In genomic region chr11:33148338-33149087, GRCm38 (mm10) we compare ENCODE assay signal across 8 mouse cellular contexts. TPM values are rescaled to one million over a fixed set of nuclear protein-coding genes. Genes with fewer than 3 reads are reported as not detected.
DNase-seq lines count a peak whose midpoint lies in the region; ATAC-seq lines count a peak whose summit lies in the region.

No protein-coding gene starts in this region.

- peaks cover 51% of the 10 kb centered on the region for H3K4me1 ChIP-seq in hindbrain, embryonic 10.5 days (replicated peaks)
- H3K4me1 ChIP-seq in lung, embryonic 16.5 days (replicated peaks; ENCODE audit: control insufficient read depth, insufficient read depth, low read length): peaks cover 33% of the 10 kb centered on the region

- peak overlapping the region; percentile 66; the same call in 1 of the 2 replicates for H3K9ac ChIP-seq in lung, embryonic 16.5 days (ENCODE audit: low read length)

- peak; percentile 61 for ATAC-seq in frontal cortex, adult (ENCODE audit: low TSS enrichment)
- ATAC-seq in lung, embryonic 16.5 days (ENCODE audit: low read depth): peak; percentile 74

- peak overlapping the region; percentile 92 for H3K4me2 ChIP-seq in lung, embryonic 16.5 days (ENCODE audit: low read depth, low read length)

- H3K36me3 ChIP-seq in hindbrain, embryonic 10.5 days: peaks cover 42% of the 10 kb centered on the region
- peaks cover 21% of the 10 kb centered on the region for H3K36me3 ChIP-seq in lung, embryonic 16.5 days (ENCODE audit: control insufficient read depth, insufficient read depth, low read length)

- peak; percentile 95 for DNase-seq in R1 (ENCODE audit: low read depth, low spot score)
- DNase-seq in cerebellum, adult 8-10 months: peak; percentile 70
- peak; percentile 87 for DNase-seq in hindbrain, embryonic 10.5 days (ENCODE audit: low spot score)
- peak; percentile 63 for DNase-seq in layer of hippocampus, adult 9-11 months
- DNase-seq in ovary, postnatal 36 days (ENCODE audit: low spot score): peak; percentile 77
- peak; percentile 57 to 60 for DNase-seq in thymus, postnatal 36 days

- peaks cover 46% of the 10 kb centered on the region for H3K27me3 ChIP-seq in hindbrain, embryonic 10.5 days (ENCODE audit: insufficient read depth, poor library complexity, severe bottlenecking)
- peaks cover 19% of the 10 kb centered on the region for H3K27me3 ChIP-seq in lung, embryonic 16.5 days (ENCODE audit: control insufficient read depth, insufficient read depth, low read depth, low read length)

- peak overlapping the region; percentile 86 for H3K27ac ChIP-seq in hindbrain, embryonic 10.5 days
- H3K27ac ChIP-seq in lung, embryonic 16.5 days (ENCODE audit: low read length): peak overlapping the region; percentile 75

- H3K9me3 ChIP-seq in hindbrain, embryonic 10.5 days: no peaks in the 10 kb centered on the region
- H3K9me3 ChIP-seq in lung, embryonic 16.5 days (ENCODE audit: control insufficient read depth, low read length): no peaks in the 10 kb centered on the region

- peak overlapping the region; percentile 74 for H3K4me3 ChIP-seq in hindbrain, embryonic 10.5 days
- H3K4me3 ChIP-seq in lung, embryonic 16.5 days (ENCODE audit: low read length): peak overlapping the region; percentile 62

- whole genome bisulfite sequencing in hindbrain, embryonic 10.5 days: 6% methylated on average over 23 of the region's 23 CpGs
- 2% methylated on average over 23 of the region's 23 CpGs for WGBS in lung, embryonic 16.5 days

RNA-seq across cellular contexts. Expression of gene Fgf18, which starts 1.3 kb away (rescaled TPM):
- polyA plus RNA-seq in hindbrain, embryonic 10.5 days (2016; fragmentation: Nextera tagmentation; extraction: Ambion mirVana): 5.9 and 7.7 TPM in 2 replicates
- 10.8 and 11.3 TPM in 2 replicates for polyA plus RNA-seq in lung, embryonic 16.5 days (2015; fragmentation: Nextera tagmentation; extraction: Ambion mirVana)

RNA-seq across cellular contexts. Expression of gene Npm1, which starts 14.5 kb away (rescaled TPM):
- 691 and 1,253 TPM in 2 replicates for polyA plus RNA-seq in hindbrain, embryonic 10.5 days (2016; fragmentation: Nextera tagmentation; extraction: Ambion mirVana)
- polyA plus RNA-seq in lung, embryonic 16.5 days (2015; fragmentation: Nextera tagmentation; extraction: Ambion mirVana): 736 and 786 TPM in 2 replicates

RNA-seq across cellular contexts. Expression of gene Tlx3, which starts 54.9 kb away (rescaled TPM):
- polyA plus RNA-seq in hindbrain, embryonic 10.5 days (2016; fragmentation: Nextera tagmentation; extraction: Ambion mirVana): 11.9 and 17.9 TPM in 2 replicates
- not detected in 2 replicates for polyA plus RNA-seq in lung, embryonic 16.5 days (2015; fragmentation: Nextera tagmentation; extraction: Ambion mirVana)

Comparison
In these comparisons a context has a peak if more than half of its experiments do, and no peak if none do; other contexts are left out.
1. Peak in every context shown above with its lines: DNase-seq, ATAC-seq, H3K4me3 ChIP-seq and H3K27ac ChIP-seq.
2. RNA of gene Tlx3, which starts 54.9 kb away (polyA plus RNA-seq): 11.9 to 17.9 TPM in hindbrain, embryonic 10.5 days; not detected in lung, embryonic 16.5 days; every median in the first group is over 10 times any median in the second.